Mouse (Mus musculus): ENCODE measurements around the gene Heatr5a.

Heatr5a gene

GRCm38 (mm10) chr12:51972269-51973065, 1.3 kb upstream of the Heatr5a start:
- DNase-seq (ENCODE audit: extremely low spot score, low read depth, low spot score), result no peak

GRCm38 (mm10) chr12:51970352-51971069, 610 bp downstream of the Heatr5a start:
- DNase-seq (ENCODE audit: extremely low spot score, low read depth, low spot score), result no peak

DNA sequence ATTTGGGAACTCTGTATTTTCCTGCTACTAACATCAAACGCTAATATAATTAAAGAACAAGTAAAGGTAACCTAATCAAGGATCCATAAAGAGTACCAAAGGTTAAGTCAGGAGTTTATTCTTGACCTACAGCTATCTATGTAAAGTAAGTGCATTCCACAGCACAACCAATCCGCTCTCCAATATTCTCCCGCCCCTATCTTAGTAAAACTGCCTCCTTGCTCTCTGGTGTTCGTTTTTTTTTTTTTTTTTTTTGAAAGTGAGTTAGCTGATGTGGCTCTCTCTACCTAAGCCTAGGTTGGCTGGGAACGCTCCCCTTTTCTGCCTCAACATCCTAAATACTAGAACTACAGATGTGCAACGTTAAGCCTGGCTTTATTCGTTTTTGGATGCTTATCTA, 1.2 kb downstream of the Heatr5a start:
- DNase-seq (ENCODE audit: extremely low spot score, low read depth, low spot score), result no peak

GRCm38 (mm10) chr12:51969092-51969491, 2.0 kb downstream of the Heatr5a start:
- DNase-seq (ENCODE audit: extremely low spot score, low read depth, low spot score), result no peak

DNA sequence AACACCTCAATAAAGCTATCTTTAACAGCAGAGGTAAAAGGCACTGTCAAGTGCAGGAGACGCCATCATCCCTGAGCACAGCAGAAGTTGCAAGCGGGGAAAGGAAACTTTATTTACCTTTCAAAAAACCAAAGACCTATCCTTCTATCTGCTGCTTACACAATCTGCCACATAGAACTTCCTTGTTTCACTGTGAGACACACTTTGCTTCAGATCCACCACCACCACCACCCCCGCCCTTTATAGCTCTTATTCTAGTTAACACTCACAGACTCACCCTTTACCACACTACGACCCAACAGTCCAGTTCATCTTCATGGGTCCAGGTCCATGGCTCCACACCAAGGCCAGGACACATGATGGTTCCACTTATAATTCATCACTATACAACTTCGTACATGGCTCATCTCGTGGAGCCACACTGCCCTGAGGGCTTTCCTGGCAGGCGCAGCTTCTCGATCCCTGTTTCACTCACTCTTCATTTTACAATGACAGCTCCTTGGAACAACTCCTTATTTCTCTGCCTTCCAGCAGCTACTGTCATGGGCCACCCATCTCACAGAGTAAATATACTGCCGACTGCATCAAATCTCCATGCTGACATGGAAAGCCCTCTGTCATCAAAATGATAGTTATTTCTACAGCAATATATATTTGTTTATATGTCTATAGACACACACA, 3.1 kb downstream of the Heatr5a start:
- DNase-seq (ENCODE audit: extremely low spot score, low read depth, low spot score), result no peak

DNA sequence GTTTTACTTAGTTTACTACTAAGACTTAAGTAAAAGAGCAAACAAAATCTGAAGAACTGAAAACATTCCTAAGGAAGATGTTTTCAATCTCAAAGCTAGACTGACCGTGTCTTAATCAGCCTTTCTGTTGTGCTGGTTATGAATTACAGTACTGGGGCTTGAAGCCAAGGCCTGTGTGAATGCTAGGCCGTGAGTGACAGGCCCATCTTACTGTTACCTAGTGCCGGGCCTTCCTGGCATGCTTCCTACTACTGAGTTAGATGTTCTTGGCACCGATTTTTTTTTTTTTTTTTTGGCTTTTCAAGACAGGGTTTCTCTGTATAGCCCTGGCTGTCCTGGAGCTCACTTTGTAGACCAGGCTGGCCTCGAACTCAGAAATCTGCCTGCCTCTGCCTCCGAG, 13.5 kb downstream of the Heatr5a start:
- DNase-seq (ENCODE audit: extremely low spot score, low read depth, low spot score), result no peak

GRCm38 (mm10) chr12:51952309-51952708, 18.8 kb downstream of the Heatr5a start:
- DNase-seq (ENCODE audit: extremely low spot score, low read depth, low spot score), result no peak

GRCm38 (mm10) chr12:51947498-51947945, 23.6 kb downstream of the Heatr5a start:
- no peak for DNase-seq (ENCODE audit: extremely low spot score, low read depth, low spot score)

- DNase-seq (ENCODE audit: extremely low spot score, low read depth, low spot score), result no peak
These were observed 25.8 kb downstream of the Heatr5a start for GRCm38 (mm10) chr12:51945331-51945730.

- no peak for DNase-seq (ENCODE audit: extremely low spot score, low read depth, low spot score)
These were observed 31.3 kb downstream of the Heatr5a start for GRCm38 (mm10) chr12:51939848-51940247.

- no peak for DNase-seq (ENCODE audit: extremely low spot score, low read depth, low spot score)
These were observed 33.2 kb downstream of the Heatr5a start for GRCm38 (mm10) chr12:51937938-51938337.

- DNase-seq (ENCODE audit: extremely low spot score, low read depth, low spot score), result no peak
These were observed 41.5 kb downstream of the Heatr5a start for GRCm38 (mm10) chr12:51929630-51930029.

- no peak for DNase-seq (ENCODE audit: extremely low spot score, low read depth, low spot score)
These were observed 53.9 kb downstream of the Heatr5a start for GRCm38 (mm10) chr12:51917191-51917590.

DNA sequence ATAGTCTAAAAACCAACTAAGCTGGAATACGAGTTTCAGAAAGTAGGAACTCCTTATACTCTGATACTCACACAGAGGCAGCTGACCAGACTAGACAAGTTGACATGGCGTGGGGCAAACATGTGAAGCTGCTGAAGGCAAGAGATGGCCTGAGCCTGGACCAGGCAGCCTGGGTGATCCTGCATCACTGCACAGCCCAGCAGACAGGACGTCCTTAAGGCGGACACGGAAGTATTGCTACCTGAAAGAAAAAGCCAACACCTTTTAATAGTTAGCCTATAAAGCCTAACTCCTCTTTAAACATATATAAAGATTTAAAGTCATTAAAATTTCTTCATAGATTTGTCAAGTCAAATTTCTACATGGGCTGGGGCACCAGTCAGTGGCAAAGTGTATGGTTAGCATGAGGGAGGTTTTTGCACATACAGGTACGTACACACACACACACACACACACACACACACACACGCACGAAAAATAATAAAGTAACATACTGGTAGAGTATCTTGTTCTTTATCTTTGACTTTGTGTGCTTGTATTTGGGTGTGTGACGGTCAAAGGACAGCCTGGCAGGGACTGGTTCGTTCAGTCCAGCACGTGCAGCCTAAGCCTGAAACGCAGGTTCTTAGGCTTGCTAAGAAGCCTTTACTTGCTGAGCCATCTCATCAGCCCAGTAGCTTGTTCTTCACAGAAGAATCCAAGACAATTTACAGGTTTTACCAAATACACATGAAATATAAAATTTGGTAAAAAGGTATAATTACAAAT, 56.0 kb downstream of the Heatr5a start:
- DNase-seq (ENCODE audit: extremely low spot score, low read depth, low spot score), result no peak

DNA sequence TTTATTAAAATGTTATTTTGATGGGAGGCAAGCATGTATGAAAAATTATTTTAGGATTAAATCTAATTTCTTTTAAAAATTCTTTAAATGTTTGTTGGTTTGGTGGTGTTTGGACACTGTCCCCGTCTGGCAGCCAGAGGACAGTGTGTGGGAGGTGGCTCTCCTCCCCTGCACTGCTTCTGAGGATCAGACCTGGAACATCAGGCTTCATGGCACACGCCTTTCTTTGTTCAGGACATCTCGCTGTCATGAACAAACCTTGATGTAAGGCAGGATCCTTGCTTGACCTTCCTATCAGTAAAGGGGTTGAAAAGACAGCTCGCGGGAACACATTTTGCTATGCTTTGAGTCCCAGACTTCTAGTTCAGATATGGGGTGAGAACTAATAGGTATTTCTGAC, 61.9 kb downstream of the Heatr5a start:
- DNase-seq (ENCODE audit: extremely low spot score, low read depth, low spot score), result no peak

- no peak for DNase-seq (ENCODE audit: extremely low spot score, low read depth, low spot score)
These were observed 63.6 kb downstream of the Heatr5a start for GRCm38 (mm10) chr12:51907543-51907942.

GRCm38 (mm10) chr12:51900551-51900950, 70.6 kb downstream of the Heatr5a start:
- no peak for DNase-seq (ENCODE audit: extremely low spot score, low read depth, low spot score)

DNA sequence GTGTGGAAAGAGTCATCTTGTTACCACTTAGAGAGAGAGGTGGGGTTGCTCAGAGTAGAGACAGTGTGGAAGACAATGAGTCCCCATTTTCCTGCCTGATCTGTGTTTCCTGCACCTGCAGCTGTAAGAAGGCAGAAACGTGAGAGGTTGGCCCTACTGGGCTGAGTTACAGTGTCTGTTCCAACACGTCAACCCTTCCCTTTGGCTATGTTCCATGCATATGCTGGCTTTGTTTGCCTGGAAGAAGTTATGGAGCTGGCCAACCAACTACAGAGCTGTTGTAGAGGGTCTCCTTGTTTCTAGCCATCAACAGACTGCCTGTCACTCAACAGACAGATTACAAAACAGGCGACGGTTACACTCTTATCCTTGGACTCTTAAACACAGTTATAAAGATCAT, 74.2 kb downstream of the Heatr5a start:
- DNase-seq (ENCODE audit: extremely low spot score, low read depth, low spot score), result no peak

DNA sequence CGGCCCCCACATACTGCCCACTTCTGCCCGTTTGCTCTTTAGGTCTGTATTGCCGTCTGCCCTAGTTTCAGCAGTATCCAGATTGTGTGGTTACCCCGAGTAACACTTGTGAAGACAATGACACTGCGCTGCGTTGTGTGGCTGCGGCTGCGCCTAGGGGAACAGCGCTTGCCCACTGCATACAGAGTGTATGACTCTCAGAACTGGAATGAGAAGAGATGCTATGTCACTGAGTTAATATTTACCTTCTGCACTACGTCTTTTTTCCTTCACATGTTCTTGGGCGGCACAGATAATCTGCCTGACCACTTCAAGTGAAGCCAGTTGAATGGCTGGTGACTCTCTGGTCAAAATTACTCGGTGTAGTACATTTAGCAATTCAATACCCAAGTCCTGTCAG, 82.5 kb downstream of the Heatr5a start:
- DNase-seq (ENCODE audit: extremely low spot score, low read depth, low spot score), result no peak

- no peak for DNase-seq (ENCODE audit: extremely low spot score, low read depth, low spot score)
These were observed 83.5 kb downstream of the Heatr5a start for GRCm38 (mm10) chr12:51887301-51888290.
